Mouse (Mus musculus) erythroblast, embryonic 14.5 days (primary cell): ENCODE results near the gene Pdrg1.

ENCODE experiments used
- GATA1 ChIP-seq: IDR thresholded peaks from 2 replicates; pipeline ENCODE4 v1.6.1; 2012; ENCODE audit warnings: low read length, inconsistent platforms, mixed read lengths
- TAL1 ChIP-seq: IDR thresholded peaks from 3 replicates; pipeline ENCODE4 v1.6.1; 2012; ENCODE audit warnings: low read length, inconsistent platforms, mixed read lengths

GRCm38 (mm10) chr2:153053896-153054295 lies 38.7 kb upstream of the Pdrg1 start:
- TF ChIP-seq GATA1: no peak
- no peak for TF ChIP-seq TAL1
